Mouse (Mus musculus): Measurements from ENCODE around the gene LTO1.

The LTO1 gene

DNA sequence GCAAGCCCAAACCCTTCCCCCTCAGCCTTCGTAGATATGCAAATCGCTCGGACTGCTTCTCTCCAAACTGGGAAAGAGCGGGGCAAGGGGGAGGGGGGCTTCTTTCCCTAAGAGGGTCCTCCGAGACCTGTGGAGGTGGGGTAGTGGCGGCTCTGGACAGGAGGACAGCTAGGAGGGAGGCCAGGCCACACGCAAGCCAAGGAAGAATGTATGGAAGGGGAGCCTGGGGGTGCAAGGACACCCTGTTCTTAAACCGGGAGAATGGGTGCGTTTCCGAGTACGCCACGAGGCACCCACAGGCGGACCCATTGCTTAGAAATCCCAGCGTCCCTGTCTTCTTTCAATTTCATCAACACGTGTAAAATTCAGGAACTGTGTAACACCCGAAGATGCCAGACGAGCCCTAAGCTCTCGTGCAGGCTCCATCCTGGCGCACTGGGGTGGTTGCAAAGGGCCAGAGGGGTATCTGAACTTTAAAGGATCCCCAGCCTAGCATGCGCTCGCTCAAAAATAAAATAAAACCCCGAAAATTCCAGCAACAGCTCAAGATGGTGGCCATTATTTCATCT is 25.2 kb downstream of the LTO1 start:
- DNase-seq (ENCODE audit: low spot score in 2 of 2): no peak

GRCm38 (mm10) chr7:144940585-144940984 is 25.7 kb downstream of the LTO1 start:
- DNase-seq (ENCODE audit: low spot score in 2 of 2): no peak

DNA sequence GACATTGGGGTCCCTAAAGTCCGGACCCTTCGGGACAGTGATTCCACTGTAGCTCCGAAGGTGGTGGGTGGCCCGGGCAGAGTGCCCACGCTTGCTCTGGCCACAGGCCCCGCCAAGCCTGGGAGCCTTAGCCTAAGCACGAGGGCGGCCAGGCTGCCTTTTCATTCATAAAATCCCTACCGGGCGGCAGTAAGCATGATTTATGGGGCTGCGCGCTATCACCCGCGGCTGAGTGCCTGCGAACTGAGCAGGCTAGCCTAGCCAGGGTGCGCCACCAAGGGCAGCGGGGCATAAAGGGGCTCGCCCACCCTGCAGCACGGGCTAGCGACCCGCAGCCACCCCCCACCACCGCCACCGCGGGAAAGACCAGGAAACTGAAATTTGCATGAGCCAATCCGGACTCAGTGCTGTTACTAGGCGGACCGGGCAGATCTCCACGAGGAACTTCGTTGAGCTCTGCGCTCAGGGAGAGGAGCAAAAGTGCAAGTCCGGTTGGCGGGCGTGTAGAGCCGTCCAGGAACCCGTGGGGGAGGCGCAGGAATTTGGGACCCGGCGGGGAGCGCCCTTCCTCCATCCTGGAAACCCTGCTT is 26.4 kb downstream of the LTO1 start:
- peak in 1 of 2 experiments; percentile 64 for DNase-seq (ENCODE audit: low spot score in 2 of 2)

DNA sequence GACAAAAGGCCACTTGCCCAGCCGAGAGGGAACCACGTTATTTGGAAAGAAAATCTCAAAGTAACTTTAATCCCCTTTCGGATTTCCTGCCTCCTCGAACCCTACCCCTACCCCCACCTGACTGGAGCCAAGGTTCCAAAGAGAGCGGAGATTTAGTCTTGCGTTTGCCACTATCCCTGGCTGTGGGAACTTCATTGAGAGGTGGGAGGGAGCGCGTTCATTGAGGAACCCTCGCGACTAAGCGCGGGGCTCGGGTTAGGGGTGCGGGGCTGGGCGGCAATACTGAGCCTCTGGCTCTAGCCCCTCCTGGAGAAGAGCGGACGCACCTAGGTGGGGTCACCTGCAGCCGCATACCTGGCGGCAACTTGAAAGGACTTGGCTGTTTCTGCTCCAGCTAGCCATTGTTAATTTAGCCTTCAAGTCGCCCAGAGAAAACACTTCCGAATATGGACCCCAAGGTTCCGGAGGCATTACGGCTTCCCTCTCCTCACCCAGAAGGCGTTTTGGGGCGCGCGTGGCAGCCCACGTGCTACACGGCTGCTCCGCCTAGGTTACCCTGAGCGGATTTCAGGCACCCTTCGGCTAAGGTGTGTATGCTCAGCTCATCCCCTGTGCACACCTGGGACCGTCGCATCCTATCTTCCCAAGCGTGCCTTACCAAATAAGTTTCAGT is 27.3 kb downstream of the LTO1 start:
- DNase-seq (ENCODE audit: low spot score in 2 of 2): no peak

DNA sequence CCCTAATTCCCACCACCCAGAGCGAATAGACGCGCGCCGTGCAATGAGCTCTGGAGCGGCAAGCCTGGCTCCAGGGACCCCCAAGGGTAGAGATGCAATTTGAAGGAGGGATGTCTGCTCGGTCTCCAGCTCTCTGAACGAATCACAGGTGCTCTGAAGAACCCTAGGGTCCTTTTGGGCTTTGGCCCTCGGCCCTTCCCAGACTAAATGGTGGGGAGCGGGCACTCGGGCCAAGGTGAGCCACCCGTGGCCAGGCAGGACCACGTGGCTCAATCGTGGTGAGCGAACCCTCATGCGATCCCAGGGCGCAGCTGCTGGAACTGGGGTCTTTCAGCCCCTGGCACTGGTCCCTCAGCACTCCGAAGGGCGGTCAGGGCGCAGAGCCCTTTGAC is 27.8 kb downstream of the LTO1 start:
- no peak for DNase-seq (ENCODE audit: low spot score in 2 of 2)

DNA sequence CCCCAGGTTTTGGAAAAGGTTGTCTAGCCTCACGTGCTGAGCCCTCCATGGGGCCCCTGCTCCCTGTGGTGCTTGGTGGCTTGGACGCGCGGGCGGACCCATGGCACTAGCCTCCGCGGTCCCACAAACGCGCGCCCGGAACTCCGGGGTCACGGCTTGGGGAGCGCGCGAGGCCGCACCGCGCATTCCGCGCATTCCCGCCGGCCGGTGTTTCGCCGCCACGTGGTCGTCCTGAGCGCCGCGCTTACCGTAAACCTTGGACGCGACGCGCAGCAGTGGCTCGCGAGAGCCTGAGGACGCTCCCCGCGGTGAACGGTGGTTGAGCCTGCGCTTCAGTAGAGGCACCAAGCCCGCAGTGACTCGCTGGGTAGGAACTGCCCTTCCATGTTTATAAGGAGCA is 28.4 kb downstream of the LTO1 start:
- peak in 1 of 2 experiments; percentile 64 for DNase-seq (ENCODE audit: low spot score in 2 of 2)

GRCm38 (mm10) chr7:144958509-144959395 is 43.9 kb downstream of the LTO1 start:
- DNase-seq (ENCODE audit: low spot score in 2 of 2): no peak

DNA sequence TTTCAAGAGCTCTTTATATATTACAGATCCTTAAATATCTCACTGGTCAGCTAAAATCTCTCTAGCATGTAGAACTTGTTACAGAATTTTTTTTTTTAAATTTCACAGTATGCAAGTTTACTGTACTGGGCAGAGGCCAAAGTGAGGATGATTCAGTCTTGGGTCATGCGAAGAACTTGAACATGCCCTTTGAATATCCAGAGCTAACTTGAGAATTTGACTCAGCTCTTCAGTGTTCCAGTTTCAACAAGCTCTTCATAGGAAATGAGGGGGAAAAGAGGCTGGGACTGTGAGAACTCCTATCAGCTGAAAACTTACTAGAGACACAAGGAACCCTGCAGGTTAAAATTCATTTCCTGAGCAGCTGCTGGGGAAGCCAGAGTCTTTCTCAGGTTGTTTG is 49.0 kb downstream of the LTO1 start:
- DNase-seq (ENCODE audit: low spot score in 2 of 2): no peak

- no peak for DNase-seq (ENCODE audit: low spot score in 2 of 2)
Observed at GRCm38 (mm10) chr7:144964316-144964715, 49.4 kb downstream of the LTO1 start.

- DNase-seq (ENCODE audit: low spot score in 2 of 2): no peak
Observed at GRCm38 (mm10) chr7:144965893-144966292, 51.0 kb downstream of the LTO1 start.

DNA sequence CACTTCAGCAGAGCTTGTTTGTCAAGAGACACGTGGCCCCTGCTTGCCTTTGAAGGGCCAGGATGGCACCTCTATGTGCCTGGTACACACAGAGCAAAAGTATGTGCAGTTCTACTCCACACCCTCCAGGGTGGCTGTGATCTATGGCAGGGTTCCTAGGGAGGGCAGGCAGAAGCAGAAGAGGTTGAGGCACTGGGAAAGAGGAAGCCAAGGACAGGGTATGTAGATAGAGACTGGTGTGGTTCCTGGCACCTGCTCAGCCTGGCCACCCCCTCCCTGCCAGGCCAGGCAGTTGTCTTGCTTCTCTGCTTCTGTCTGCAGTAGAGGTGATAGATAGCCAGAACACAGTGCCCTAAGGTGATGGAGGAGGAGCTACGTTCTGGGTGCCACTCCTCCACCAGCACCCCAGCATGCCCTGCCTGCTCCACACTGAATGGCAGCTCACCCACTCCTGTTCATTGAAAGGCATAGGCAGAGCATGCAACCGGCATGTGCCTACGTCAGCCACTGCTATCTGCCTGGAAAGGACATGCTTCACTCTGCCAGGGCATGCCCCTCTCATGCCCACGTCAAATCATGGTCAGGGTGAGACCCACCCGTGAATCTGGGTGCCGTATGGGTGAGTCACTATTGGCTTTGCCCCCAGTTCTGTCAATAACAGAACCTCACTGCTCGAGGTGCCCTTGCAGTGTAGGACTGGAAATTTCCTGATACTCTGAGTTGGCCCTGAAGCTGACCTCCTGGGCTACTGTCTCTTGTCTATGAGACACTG is 56.3 kb downstream of the LTO1 start:
- DNase-seq (ENCODE audit: low spot score in 2 of 2): peak in 1 of 2 experiments; percentile 21

GRCm38 (mm10) chr7:144971769-144972168 is 56.9 kb downstream of the LTO1 start:
- DNase-seq (ENCODE audit: low spot score in 2 of 2): no peak

DNA sequence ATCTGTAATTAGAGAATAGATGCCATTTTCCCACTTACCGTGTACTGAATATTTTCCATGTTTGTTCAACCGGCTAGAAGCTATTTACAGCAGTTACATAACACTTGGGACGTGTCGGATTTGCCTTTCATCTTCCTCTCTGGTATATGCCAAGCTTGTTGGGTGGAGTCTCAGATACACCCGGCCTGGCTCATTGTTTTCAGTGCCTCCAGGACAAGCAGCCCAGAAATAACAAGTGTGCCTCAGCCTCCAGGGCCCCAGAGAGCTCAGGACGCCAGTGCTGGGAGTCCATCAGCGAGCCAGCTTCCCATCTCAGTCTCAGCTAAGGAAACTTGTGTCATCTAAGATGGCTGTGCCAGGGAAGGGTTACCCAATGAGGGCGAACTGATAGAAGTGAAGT is 58.6 kb downstream of the LTO1 start:
- DNase-seq (ENCODE audit: low spot score in 2 of 2): no peak

GRCm38 (mm10) chr7:144977121-144977520 is 62.2 kb downstream of the LTO1 start:
- no peak for DNase-seq (ENCODE audit: low spot score in 2 of 2)

DNA sequence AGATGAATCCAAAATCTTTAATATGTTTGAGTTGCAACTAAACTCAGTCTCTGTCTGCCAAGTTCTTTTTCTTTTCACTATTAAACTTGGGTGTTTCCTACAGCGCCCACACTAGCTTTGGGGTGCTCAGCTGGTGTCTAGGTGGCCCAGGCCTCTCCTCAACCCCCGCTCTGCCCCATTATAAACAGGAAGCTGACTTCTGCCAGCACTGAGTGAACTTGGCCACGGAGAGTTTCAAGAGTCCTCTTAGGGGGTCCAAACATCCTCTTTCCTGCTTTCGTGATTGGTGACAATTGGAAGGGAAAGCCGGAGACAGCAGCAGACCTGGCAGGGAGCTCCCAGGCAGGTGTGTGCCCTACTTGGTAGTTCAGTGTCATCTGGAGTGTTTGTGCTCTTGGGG is 64.9 kb downstream of the LTO1 start:
- DNase-seq (ENCODE audit: low spot score in 2 of 2): peak in 1 of 2 experiments; percentile 37
